Mouse (Mus musculus): ENCODE data around the gene Nup153. TPM values are rescaled to one million over a fixed set of nuclear protein-coding genes. Genes with fewer than 3 reads are reported as not detected.
A peak's percentile ranks its signal among the peaks of the same experiment; 100 is the strongest.

Gene Nup153
- polyA plus RNA-seq, 1 experiment from 2014 or later = 42.8 TPM

DNA sequence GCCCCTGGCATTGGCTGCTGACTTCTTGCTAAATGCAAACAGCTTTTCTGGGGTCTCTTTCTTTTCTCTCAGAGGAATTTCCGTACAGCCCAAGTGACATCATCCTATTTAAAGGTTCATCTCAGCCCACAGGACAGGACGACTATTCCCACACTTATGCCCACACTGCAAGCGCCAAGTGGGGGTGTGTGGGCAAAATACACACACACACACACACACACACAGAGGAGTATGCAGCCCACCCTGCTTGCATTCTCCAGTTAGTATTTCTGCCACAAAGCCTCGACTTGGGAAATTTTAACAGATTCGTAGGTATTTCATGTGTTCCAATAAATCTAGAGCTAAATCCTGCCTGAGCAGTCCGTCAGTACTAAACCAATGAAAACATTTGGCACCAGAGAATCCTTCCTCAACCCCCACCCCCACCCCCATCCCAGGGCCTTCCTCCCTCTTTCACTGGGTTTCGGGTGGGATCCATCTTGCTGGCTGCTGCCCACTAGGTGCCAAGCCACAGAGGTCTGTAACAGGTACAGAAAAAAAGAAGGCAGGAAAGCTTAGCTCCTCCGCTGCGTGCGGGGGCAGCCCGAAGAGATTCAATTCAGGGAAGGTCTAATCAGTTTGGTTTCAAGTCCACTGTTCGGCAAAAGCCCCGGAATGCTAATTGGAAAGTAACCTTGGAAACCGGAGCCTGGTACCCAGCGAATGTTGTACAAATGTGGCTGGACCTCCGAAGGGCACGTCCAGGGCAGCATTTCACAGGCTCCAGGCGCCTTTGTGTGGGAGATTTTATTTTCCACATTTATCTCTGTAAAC lies 94.2 kb downstream of the Nup153 start:
- DNase-seq (peak; percentile 26), ATAC-seq (ENCODE audit: insufficient read depth) (no peak)
- H3K9ac ChIP-seq = no peak overlapping the region
- no peaks in the 10 kb centered on the region; the same call in 1 of the 2 replicates for H3K27me3 ChIP-seq (ENCODE audit: insufficient read depth, low read length)
- H3K4me2 ChIP-seq = no peak overlapping the region
- no peak overlapping the region for H3K4me3 ChIP-seq (ENCODE audit: low read depth, low read length)
- no peaks in the 10 kb centered on the region for H3K36me3 ChIP-seq (ENCODE audit: insufficient read depth)
- 52% methylated on average over 18 of the region's 18 CpGs for WGBS
- H3K27ac ChIP-seq (ENCODE audit: low read depth) = no peak overlapping the region
- no peaks in the 10 kb centered on the region for H3K9me3 ChIP-seq (ENCODE audit: low read depth, low read length)
- TF ChIP-seq CTCF (IDR thresholded peaks at IDR 0.05; ENCODE audit: low read depth) = no peak
- no peaks in the 10 kb centered on the region for H3K4me1 ChIP-seq (ENCODE audit: insufficient read depth)

DNA sequence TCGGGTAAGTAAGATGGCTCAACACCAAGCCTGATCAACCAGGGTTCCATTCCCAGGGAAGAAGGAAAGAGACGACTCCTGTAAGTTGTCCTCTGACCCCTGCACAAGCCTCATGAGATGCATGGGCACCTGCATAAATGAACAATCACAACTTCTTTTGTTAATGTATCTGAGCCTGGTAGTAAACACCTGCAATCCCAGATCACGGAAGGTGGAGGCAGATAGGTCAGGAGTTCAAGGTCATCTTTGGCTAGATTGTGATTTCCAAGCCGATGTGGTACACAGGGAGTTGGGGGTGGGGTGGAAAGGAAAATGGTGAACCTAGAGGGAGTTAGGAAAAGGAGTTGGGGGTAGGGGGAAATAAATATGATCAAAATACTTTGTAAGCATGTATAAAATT lies 94.9 kb downstream of the Nup153 start:
- H3K4me3 ChIP-seq (ENCODE audit: low read depth, low read length) = no peak overlapping the region
- no peak overlapping the region for H3K4me2 ChIP-seq
- H3K4me1 ChIP-seq (ENCODE audit: insufficient read depth) = no peaks in the 10 kb centered on the region
- DNase-seq (no peak), ATAC-seq (ENCODE audit: insufficient read depth) (no peak)
- H3K36me3 ChIP-seq (ENCODE audit: insufficient read depth) = no peaks in the 10 kb centered on the region
- H3K27ac ChIP-seq (ENCODE audit: low read depth) = no peak overlapping the region
- no peaks in the 10 kb centered on the region; the same call in 1 of the 2 replicates for H3K27me3 ChIP-seq (ENCODE audit: insufficient read depth, low read length)
- H3K9ac ChIP-seq = no peak overlapping the region
- H3K9me3 ChIP-seq (ENCODE audit: low read depth, low read length) = no peaks in the 10 kb centered on the region
- WGBS = 39% methylated on average over 4 of the region's 4 CpGs
- no peak for TF ChIP-seq CTCF (IDR thresholded peaks at IDR 0.05; ENCODE audit: low read depth)

Other genes starting within 250 kb of the Nup153 start
- 4.3 and 9.6 TPM in 2 replicates for gene Cap2, start 226.1 kb downstream of the Nup153 start, polyA plus RNA-seq (2014; fragmentation: Nextera tagmentation; extraction: Ambion mirVana)
- gene Fam8a1, start 58.4 kb downstream of the Nup153 start, polyA plus RNA-seq (2014; fragmentation: Nextera tagmentation; extraction: Ambion mirVana) = 7.9 and 8.7 TPM in 2 replicates
- gene Kif13a, start 201.9 kb upstream of the Nup153 start, polyA plus RNA-seq (2014; fragmentation: Nextera tagmentation; extraction: Ambion mirVana) = 35.4 and 40.4 TPM in 2 replicates